Mouse (Mus musculus): ENCODE results near the gene Rab26. TPM values are rescaled to one million over a fixed set of nuclear protein-coding genes. Genes with fewer than 3 reads are reported as not detected.

Rab26 gene
- total RNA-seq, 2 experiments from 2014 or later, result 53.6 to 54.1 TPM

DNA sequence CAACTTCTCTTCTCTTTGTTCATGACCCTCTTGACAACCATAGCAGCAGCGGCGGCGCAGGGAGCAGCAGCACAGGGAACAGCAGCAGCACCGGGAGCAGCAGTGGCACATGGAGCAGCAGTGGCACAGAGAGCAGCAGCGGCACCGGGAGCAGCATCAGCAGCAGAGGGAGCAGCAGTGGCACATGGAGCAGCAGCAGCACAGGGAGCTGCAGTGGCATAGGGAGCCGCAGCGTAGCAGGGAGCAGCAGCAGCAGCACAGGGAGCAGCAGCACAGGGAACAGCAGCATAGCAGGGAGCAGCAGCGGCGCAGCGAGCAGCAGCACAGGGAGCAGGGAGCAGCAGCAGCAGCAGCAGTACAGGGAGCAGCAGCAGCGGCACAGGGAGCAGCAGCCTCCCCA lies 10.6 kb upstream of the Rab26 start:
- Histone ChIP-seq H3K27ac (no peak overlapping the region), H3K4me3 (no peak overlapping the region)
- intact Hi-C loops (cut with DNase I), result no loop called here
- DNase-seq (ENCODE audit: extremely low spot score in 1 of 2, low spot score in 2 of 2), result no peak
- no peak for TF ChIP-seq CTCF (IDR thresholded peaks at IDR 0.05)

DNA sequence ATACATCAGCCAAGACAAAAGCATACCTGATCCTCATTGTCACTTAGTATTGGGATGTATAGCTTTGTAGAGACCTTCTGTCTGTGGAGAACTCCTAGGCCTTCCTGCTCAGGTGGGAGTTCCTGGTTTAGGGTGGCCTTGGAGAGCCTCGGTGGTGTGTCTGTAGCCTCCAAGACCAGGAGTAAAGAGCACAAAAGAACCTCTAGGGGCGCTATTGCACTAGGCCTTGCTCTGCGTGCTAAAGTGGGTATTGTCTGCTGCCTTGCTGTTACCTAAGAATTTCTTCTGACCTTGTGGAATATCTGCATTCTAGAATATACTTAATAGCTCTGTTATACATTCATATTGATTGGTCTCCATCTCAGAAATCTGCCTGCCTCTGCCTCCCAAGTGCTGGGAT lies 6.4 kb upstream of the Rab26 start:
- intact Hi-C loops (cut with DNase I), result no loop called here
- DNase-seq (ENCODE audit: extremely low spot score in 1 of 2, low spot score in 2 of 2), result no peak
- Histone ChIP-seq H3K27ac (no peak overlapping the region), H3K4me3 (no peak overlapping the region)
- peak; percentile 75 for TF ChIP-seq CTCF (IDR thresholded peaks at IDR 0.05)

DNA sequence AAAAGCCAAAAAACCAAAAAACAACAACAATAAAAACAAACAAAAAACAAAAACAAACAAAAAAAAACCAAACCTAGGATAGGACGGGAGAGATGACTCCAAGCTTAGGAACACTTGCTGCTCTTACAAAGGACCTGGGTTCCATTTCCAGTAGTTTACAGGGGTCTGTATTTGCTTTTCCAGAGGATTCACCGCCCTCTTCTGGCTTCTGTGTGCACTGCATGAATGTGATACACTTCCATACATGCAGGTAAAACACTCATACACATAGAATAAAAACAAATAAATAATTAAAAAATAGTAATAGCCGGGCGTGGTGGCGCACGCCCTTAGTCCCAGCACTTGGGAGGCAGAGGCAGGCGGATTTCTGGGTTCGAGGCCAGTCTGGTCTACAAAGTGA lies 4.9 kb upstream of the Rab26 start:
- Histone ChIP-seq H3K4me3 (no peak overlapping the region), H3K27ac (no peak overlapping the region)
- TF ChIP-seq CTCF (IDR thresholded peaks at IDR 0.05), result peak; percentile 69
- intact Hi-C loops (cut with DNase I), result no loop called here
- DNase-seq (ENCODE audit: extremely low spot score in 1 of 2, low spot score in 2 of 2), result no peak

DNA sequence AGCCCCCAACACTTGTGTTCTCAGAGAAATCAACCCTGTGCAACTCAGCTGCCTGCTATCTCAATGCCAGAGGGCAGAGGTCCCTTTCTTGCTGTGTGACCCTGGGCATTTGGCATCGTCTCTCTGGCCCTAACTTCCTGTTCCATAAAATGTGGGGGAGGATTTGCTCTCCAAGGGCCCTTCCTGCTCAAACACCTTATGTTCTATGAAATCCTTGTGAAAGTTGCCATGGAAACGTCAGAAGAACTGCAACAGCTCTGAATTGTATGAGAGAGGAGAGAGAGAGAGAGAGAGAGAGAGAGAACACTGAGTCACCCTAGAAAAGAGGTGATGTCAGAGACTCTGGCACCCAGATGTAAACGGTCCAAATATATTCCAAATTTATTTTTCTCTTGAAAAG lies 3.5 kb upstream of the Rab26 start:
- no peak for TF ChIP-seq CTCF (IDR thresholded peaks at IDR 0.05)
- Histone ChIP-seq H3K4me3 (no peak overlapping the region), H3K27ac (peak overlapping the region; percentile 85)
- intact Hi-C loops (cut with DNase I), result no loop called here
- peak in 1 of 2 experiments; percentile 33 for DNase-seq (ENCODE audit: extremely low spot score in 1 of 2, low spot score in 2 of 2)

DNA sequence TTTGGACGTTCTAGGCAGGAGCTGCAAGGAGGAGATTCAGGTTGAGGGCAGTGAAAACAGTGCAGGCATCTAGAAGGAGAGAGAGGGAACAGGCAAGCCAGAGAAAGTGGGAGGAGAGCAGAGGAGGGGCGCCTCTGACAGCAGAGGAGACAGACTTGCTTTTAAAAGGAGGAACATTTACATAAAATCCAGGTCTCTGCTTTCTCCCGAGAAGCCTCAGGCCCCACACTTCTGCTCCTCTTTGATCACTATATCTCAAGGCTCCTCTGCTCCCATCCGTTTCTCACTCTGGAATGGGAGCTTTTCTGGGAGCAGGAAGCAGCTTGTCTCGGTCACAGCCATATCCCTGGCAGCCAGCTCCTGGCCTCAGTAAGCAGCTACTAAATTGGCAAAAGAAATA lies 1.3 kb upstream of the Rab26 start:
- intact Hi-C loops (cut with DNase I), result loop anchor here (2.0 kb wide), 1 partner anchor 14 kb away; the partner anchor contains the start of gene Pkd1
- H3K4me3 ChIP-seq, result no peak overlapping the region
- H3K27ac ChIP-seq, result peak overlapping the region; percentile 87
- DNase-seq (ENCODE audit: extremely low spot score in 1 of 2, low spot score in 2 of 2), result peak in 1 of 2 experiments; percentile 12
- TF ChIP-seq CTCF (IDR thresholded peaks at IDR 0.05), result no peak

DNA sequence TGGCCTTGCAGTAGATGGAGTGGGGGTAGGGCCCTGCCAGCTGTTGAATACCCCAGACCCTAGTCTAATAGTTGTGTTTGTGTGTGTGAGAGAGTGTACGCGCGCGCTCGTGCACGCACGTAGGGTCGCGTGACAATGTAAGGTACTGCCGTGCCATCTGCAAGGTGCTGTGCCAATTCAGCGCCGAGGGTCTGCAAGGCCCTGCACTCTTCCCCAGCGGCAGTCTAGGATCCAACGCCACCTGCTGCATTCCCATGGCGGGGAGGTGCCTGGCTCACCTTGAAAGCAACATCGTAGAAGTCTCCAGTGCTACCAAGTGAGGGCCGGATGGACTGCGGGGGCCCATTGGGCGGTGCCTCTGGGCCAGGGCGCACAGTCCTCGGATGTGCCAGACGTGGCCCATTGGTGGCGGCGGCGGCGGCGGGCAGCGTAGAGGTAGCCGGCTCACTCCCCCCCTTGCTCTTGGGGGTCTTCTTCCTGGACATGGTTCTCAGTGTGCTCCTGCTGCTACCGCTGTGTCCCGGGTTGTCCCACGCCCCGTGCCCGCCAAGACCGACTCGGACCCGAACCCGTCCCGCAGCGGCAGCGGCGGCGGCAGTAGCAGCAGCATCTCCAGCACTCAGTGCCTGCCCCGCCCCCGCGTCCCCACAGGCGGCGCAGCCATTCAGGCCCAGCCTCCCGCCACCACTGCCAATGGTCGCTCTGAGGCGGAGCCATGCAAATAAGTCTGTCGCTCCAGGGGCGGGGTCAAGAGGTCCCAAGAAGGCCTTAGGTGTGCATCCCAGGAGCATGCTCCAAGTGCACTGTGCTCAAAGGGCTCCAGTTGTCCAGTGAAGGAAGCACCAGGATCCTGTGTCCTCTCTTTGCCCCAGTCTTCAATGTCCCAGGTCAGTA lies 664 bp downstream of the Rab26 start:
- TF ChIP-seq CTCF (IDR thresholded peaks at IDR 0.05), result peak; percentile 15; the same call in 1 of the 2 replicates
- H3K4me3 ChIP-seq, result peak overlapping the region; percentile 61
- H3K27ac ChIP-seq, result peak overlapping the region; percentile 90
- peak; percentile 82 to 89 for DNase-seq (ENCODE audit: extremely low spot score in 1 of 2, low spot score in 2 of 2)
- intact Hi-C loops (cut with DNase I), result no loop called here

DNA sequence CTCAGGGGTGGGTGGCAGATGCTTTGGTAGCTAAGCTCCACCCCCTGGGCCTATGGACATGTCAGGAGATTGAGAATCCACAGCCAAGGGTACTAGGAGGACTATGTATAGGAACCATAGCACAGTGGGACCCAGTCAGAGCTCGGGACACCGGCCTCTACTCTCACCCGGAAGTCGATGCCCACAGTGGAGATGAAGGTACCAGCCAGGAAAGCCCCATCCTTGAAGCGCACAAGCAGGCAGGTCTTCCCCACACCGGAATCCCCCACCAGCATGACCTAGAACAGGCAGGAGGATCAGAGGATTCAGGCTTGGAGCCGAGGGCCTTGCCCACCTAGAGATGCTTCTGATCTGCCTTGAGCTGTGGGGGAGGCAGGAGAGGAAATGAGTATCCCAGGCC lies 2.0 kb downstream of the Rab26 start:
- intact Hi-C loops (cut with DNase I), result no loop called here
- peak overlapping the region; percentile 57 for H3K27ac ChIP-seq
- no peak for DNase-seq (ENCODE audit: extremely low spot score in 1 of 2, low spot score in 2 of 2)

DNA sequence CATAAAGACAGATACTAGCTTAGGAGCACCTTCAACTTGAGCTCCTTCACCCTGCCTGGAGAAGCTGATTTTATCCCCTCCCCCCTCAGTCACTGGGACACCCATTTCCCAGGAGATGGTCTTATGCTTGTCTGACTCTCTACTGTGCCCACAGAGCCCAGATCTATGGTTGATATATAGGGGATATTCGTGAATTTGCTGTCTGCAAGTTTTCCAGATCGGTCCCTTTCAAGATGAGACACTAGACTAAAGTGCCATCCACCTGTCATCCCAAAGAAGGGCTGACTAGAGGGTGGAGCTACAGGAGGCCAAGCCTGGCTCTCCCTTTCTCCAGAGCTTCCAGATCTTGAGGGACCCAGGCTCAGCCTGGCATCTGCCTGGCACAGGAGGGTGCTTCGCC lies 2.9 kb downstream of the Rab26 start:
- TF ChIP-seq CTCF (IDR thresholded peaks at IDR 0.05), result no peak
- Histone ChIP-seq H3K27ac (peak overlapping the region; percentile 21; the same call in 1 of the 2 replicates), H3K4me3 (no peak overlapping the region; the same call in 1 of the 2 replicates)
- DNase-seq (ENCODE audit: extremely low spot score in 1 of 2, low spot score in 2 of 2), result no peak
- intact Hi-C loops (cut with DNase I), result no loop called here

More for the DNA sequence above, 2.0 kb downstream of the Rab26 start:
- H3K4me3 ChIP-seq, result peak overlapping the region; percentile 61
- TF ChIP-seq CTCF (IDR thresholded peaks at IDR 0.05), result no peak

DNA sequence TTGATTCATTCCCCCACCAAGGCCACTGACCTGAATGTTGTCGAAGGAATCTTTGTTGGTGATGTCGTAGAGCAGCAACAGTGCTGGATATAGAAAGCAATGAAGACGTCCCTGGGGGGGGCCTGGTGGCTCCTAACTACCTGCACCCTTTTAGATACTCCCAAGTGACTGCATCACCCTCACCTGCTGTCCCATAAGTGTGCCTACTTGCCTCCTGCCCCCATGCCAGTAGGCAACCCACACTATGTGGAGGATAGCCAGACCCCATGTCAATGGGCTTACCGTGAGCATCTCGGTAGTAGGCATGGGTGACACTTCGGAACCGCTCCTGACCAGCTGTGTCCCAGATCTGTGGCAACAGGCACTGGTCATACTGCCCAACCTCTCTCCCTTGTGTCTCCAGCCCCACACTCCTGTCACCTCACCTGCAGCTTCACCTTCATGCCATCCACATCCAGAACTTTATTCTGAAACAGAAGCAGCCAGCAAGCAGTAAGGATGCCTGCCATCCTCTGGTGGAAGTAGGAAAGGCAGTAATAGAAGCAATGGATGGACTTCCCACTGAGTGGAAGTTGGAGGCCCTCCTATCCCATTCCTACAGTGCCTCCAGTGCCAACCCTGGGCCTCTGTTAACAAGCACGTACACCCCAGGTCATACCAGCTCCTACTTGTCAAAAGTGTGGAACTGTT lies 3.5 kb downstream of the Rab26 start:
- intact Hi-C loops (cut with DNase I), result no loop called here
- Histone ChIP-seq H3K27ac (peak overlapping the region; percentile 19; the same call in 1 of the 2 replicates), H3K4me3 (peak overlapping the region; percentile 13; the same call in 1 of the 2 replicates)
- peak; percentile 52 for TF ChIP-seq CTCF (IDR thresholded peaks at IDR 0.05)
- peak in 1 of 2 experiments; percentile 12 for DNase-seq (ENCODE audit: extremely low spot score in 1 of 2, low spot score in 2 of 2)

DNA sequence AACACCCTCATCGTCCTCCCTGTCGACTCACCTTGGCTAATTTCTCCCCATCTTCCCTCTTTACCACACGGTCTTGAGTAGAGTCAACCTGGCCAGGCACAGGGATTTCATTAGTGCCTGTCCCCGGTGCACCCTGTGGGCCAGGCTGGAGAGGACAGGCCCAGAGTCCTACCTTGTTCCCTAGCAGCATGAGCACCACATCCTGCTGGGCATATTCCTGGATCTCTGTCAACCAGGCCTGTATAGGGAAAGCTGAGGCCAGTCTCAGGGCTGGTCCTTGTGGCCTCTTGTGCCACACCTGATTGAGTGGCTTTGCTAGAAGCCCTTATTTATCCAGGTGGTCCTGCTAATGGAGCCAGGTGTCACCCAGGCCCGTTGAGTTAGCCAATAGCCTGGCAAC lies 4.1 kb downstream of the Rab26 start:
- Histone ChIP-seq H3K4me3 (peak overlapping the region; percentile 71), H3K27ac (peak overlapping the region; percentile 57)
- no peak for TF ChIP-seq CTCF (IDR thresholded peaks at IDR 0.05)
- no peak for DNase-seq (ENCODE audit: extremely low spot score in 1 of 2, low spot score in 2 of 2)
- intact Hi-C loops (cut with DNase I), result loop anchor here (2.0 kb wide), 1 partner anchor 125 kb away; no protein-coding TSS in a partner anchor

DNA sequence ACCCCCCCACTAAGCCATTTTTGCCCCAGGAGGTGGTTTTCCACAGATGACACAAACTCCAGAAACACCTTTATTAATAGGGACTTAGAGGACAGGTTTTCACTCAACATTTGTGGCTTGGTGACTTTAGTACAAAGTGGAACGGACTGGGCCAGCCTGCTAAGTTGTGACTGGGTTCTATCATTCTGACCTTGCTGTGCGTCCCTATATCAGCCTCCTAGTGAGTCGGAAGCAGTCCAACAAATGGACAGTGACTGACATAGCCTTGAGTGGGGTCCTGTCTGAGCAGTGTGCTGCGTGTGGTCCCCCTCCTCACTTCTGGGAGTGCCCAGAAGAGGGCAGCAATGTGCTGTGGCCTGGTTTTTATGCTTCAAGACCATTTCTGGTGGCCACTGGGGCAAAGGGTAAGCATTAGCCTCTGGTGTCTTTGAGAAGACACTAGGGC lies 5.0 kb downstream of the Rab26 start:
- Histone ChIP-seq H3K4me3 (peak overlapping the region; percentile 71), H3K27ac (peak overlapping the region; percentile 57; the same call in 1 of the 2 replicates)
- intact Hi-C loops (cut with DNase I), result loop anchor here (2.0 kb wide), 1 partner anchor 126 kb away; no protein-coding TSS in a partner anchor
- DNase-seq (ENCODE audit: extremely low spot score in 1 of 2, low spot score in 2 of 2), result peak in 1 of 2 experiments; percentile 60
- TF ChIP-seq CTCF (IDR thresholded peaks at IDR 0.05), result peak; percentile 78

DNA sequence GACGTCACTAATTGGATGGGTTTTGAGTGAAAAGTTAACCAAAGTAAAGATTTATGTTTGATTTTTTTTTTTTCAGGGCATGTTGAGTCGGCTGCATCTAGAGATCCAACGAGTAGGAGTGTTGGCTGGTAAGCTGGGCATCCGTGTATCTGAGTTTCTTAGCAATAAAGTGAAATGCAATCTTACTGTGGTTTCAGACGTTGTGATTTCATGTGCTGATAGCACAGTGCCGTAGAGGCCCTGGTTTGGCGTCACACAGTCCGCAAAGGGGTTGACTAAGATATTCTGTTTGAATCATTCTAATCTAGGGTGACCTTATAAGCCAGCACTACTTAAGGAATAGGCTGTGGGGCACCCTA lies 5.5 kb downstream of the Rab26 start:
- intact Hi-C loops (cut with DNase I), result loop anchor here (2.0 kb wide), 1 partner anchor 126 kb away; no protein-coding TSS in a partner anchor
- peak in 1 of 2 experiments; percentile 18 for DNase-seq (ENCODE audit: extremely low spot score in 1 of 2, low spot score in 2 of 2)
- TF ChIP-seq CTCF (IDR thresholded peaks at IDR 0.05), result no peak
- Histone ChIP-seq H3K27ac (peak overlapping the region; percentile 79), H3K4me3 (peak overlapping the region; percentile 71)
